Mouse (Mus musculus) liver, embryonic 14.5 days (tissue): Measurements from ENCODE around the gene Parg.

Experiments used
- CTCF ChIP-seq: IDR thresholded peaks from 2 replicates; pipeline ENCODE4 v1.5.1; 2016; ENCODE audit warnings: antibody characterized with exemption, low read depth, control low read depth
- EP300 ChIP-seq: IDR thresholded peaks from 2 replicates; pipeline ENCODE4 v1.6.1; 2016; ENCODE audit warnings: antibody characterized with exemption, low read depth

- TF ChIP-seq CTCF = no peak
- no peak for TF ChIP-seq EP300
Observed at GRCm38 (mm10) chr14:32166062-32166441, 35.7 kb upstream of the Parg start.
